Mouse (Mus musculus) cortical plate, adult 2 months (tissue): Measurements from ENCODE around the gene Mpv17l2.

Experiments
- CTCF ChIP-seq: fragments of 200-500 bp; IDR thresholded peaks from 2 replicates; pipeline ENCODE4 v1.5.1; 2011; ENCODE audit warnings: mild to moderate bottlenecking, control low read depth, low read length; ENCODE audit not compliant: insufficient read depth; ENCODE audit errors: extremely low read depth
- POLR2A ChIP-seq: fragments of 200-500 bp; IDR thresholded peaks from 2 replicates; pipeline ENCODE4 v1.6.1; 2011; ENCODE audit warnings: mild to moderate bottlenecking, low read length, control low read depth; ENCODE audit not compliant: insufficient read depth; ENCODE audit errors: extremely low read depth

DNA sequence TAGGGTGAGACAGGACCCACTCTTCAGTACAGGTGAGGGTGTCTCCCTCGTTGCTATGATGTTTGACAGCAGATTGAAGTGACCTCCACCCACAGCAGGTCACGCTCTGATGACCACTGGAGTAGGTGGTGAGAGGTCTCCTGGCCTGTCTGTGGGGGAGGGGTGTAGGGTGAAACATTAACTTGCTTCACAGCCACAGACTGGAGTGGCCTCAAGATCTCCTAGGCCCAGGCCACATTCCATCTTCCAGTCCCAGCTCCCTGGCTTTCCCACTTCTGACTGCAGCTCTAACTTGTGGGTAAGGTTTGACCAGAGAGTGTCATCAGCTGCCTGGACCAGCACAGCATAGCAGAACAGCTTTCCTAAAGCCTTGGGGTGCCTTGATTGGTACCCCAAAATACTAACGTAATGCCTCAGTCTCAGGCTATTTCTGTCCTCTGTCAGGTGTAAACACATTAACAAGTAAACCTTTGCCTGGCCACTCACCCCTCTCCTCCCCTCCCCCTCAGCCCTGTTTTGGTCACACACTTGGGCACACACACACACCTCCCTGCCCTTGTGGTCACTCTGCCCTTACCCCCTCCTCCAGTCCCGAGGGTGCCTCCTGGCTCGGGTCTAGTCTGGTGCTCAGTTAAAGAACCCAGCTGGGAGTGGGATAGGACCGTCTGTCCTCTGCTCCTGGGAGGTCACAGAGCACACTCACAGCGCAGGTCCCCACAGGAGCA is 37.1 kb downstream of the Mpv17l2 start, which contains the start of gene Pde4c:
- no peak for TF ChIP-seq POLR2A
- TF ChIP-seq CTCF, result no peak
